Mouse (Mus musculus) hindbrain, postnatal 0 days (tissue): ENCODE results near the gene Nmur1. TPM values are rescaled to one million over a fixed set of nuclear protein-coding genes. Genes with fewer than 3 reads are reported as not detected.
"Not testable (repeated sequence)": the region's sequence is repeated elsewhere in the genome, so short reads cannot be mapped to it uniquely, and the experiment has no call there.

Source experiments
- ATAC-seq: fragments of 200-750 bp; cut with Nextera tagmentation; 2 replicates; pipeline ENCODE4 v1.8.0; 2017; ENCODE audit warnings: mild to moderate bottlenecking, moderate TSS enrichment, moderate library complexity
- DNase-seq: peaks from one replicate; pipeline ENCODE4 v3.0.0-alpha.2; 2015; ENCODE audit warnings: low spot score
- H3K27ac ChIP-seq: fragments of 300-500 bp; sonication (generic); 2 replicates; pipeline ENCODE4 v1.5.1; 2014; ENCODE audit warnings: mild to moderate bottlenecking
- H3K27me3 ChIP-seq: fragments of 300-500 bp; sonication (generic); 2 replicates; pipeline ENCODE4 v1.6.1; 2014; ENCODE audit warnings: low read length, mixed read lengths; ENCODE audit not compliant: insufficient read depth
- H3K36me3 ChIP-seq: fragments of 300-500 bp; sonication (generic); 2 replicates; pipeline ENCODE4 v1.6.1; 2014; ENCODE audit warnings: low read length, mixed read lengths; ENCODE audit not compliant: insufficient read depth
- H3K4me1 ChIP-seq: fragments of 300-500 bp; sonication (generic); 2 replicates; pipeline ENCODE4 v1.6.1; 2014; ENCODE audit warnings: antibody characterized with exemption, low read length, mixed read lengths; ENCODE audit not compliant: insufficient read depth
- H3K4me2 ChIP-seq: fragments of 300-500 bp; sonication (generic); 2 replicates; pipeline ENCODE4 v1.6.1; 2014; ENCODE audit warnings: low read depth, mild to moderate bottlenecking, low read length, moderate library complexity, mixed read lengths
- H3K4me3 ChIP-seq: fragments of 300-500 bp; sonication (generic); 2 replicates; pipeline ENCODE4 v1.5.1; 2014; ENCODE audit warnings: low read length
- H3K9ac ChIP-seq: fragments of 300-500 bp; sonication (generic); replicated peaks from 2 replicates; pipeline ENCODE4 v1.6.1; 2014; ENCODE audit warnings: mild to moderate bottlenecking, low read length, moderate library complexity, mixed read lengths
- H3K9me3 ChIP-seq: fragments of 300-500 bp; sonication (generic); 2 replicates; pipeline ENCODE4 v1.6.1; 2016; ENCODE audit warnings: low read length, mixed read lengths
- CTCF ChIP-seq: IDR thresholded peaks from 2 replicates; pipeline ENCODE4 v1.5.1; 2016; ENCODE audit warnings: antibody characterized with exemption, control low read depth, low read depth
- WGBS: fragments of 180-500 bp; shearing (Covaris S2); extraction: QIAGEN DNeasy Blood & Tissue Kit; methylation state at CpG from one replicate; pipeline ENCODE4 v1.1.7; 2014; 5-methylcytosine and 5-hydroxymethylcytosine counted together
- microRNA-seq, 2 experiments: library from miRNA; unstranded; fragments of <30 nt; microRNA quantifications; one replicate each; pipeline ENCODE4; 2016
- polyA plus RNA-seq: library from polyadenylated mRNA; unstranded; fragments of >200 nt; fragmentation: Nextera tagmentation; extraction: Ambion mirVana; gene quantifications from 2 replicates; pipeline ENCODE4 v1.2.1, GENCODE M21; 2015
- total RNA-seq: library from RNA; depleted of rRNA; stranded (reverse); fragments of >200 nt; gene quantifications from 2 replicates; pipeline ENCODE4 v1.2.3, GENCODE M21; 2014; rRNA removed

Gene Nmur1
- total and polyA plus RNA-seq, 2 experiments from 2014 or later = 0.16 to 0.24 TPM

DNA sequence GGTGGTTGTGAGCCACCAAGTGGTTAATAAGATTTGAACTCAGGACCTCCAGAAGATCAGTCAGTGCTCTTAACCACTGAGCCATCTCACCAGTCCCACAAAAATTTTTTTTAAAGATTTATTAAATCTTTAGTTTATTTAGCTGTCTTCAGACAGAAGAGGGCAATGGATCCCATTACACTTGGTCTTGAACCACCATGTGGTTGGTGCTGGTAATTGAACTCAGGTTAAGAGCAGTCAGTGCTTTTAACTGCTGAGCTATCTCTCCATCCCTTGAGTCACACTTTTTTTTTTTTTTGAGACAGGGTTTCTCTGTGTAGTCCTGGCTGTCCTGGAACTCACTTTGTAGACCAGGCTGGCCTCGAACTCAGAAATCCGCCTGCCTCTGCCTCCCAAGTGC, 84.9 kb downstream of the Nmur1 start:
- WGBS = 86% methylated on average over 2 of the region's 2 CpGs
- H3K4me3 ChIP-seq, ATAC-seq, H3K9me3 ChIP-seq, H3K27ac ChIP-seq, H3K4me2 ChIP-seq, DNase-seq, H3K9ac ChIP-seq, H3K27me3 ChIP-seq, H3K4me1 ChIP-seq, H3K36me3 ChIP-seq: not testable (repeated sequence)
- TF ChIP-seq CTCF = 0 out of 2 replicates have a peak, but pooled peaks have one; percentile 8

DNA sequence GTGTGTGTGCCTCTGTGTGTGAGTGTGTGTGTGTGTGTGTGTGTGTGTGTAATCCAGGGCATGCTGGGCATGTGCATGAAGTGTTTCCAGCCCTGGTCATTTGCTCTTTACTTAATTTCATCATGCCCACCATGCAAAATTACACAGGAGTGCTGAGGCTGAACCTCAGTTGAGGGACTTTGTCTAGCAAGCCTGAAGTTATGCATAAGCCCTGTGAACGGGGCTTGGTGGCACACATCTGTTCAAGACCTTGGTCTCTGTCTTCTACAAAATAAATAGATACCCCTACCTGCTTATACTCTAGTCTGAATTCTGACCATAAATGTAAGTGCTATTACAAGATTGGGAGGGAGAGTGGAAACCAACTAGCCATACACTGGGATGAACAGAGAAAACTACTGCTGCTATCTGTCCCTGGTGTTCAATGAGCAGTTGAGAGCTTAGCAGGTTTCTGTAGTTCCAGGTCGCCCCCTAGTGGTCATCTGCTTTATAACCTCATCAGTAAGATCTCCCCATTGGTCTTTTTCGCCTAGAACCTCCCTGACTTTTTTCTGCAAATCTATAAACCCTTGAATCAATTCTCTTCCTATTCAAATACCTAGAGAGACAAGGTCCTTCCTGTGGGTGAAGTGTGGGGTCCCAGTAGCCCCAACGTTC, 86.7 kb downstream of the Nmur1 start:
- H3K4me2 ChIP-seq = no peak overlapping the region
- TF ChIP-seq CTCF = peak; percentile 93
- ATAC-seq (peak; percentile 71), DNase-seq (peak; percentile 92)
- no peaks in the 10 kb centered on the region for H3K27me3 ChIP-seq
- H3K4me3 ChIP-seq = no peak overlapping the region
- no peak overlapping the region for H3K27ac ChIP-seq
- H3K9ac ChIP-seq = no peak overlapping the region
- no peaks in the 10 kb centered on the region for H3K36me3 ChIP-seq
- H3K9me3 ChIP-seq = no peaks in the 10 kb centered on the region
- 23% methylated on average over 4 of the region's 4 CpGs for WGBS
- H3K4me1 ChIP-seq = no peaks in the 10 kb centered on the region

DNA sequence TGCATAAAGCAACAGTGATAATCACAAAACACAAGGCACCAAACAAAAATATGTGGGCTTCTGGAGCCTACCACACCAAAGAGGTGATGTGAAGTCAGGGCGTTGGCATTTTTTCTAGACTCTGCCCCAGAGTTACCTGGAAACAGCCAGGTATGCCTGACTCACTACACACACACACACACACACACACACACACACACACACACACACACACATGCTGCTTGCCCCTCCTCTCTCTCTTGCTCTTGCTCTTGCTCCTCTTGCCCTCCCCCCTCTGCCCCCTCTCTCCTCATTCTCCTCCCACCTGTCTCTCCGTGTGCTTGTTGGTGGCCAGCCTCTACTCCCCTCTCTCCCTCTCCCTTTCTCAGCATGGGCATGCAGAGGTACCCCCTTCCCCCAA, 89.7 kb downstream of the Nmur1 start:
- no peak overlapping the region for H3K27ac ChIP-seq
- no peaks in the 10 kb centered on the region for H3K9me3 ChIP-seq
- no peak overlapping the region for H3K4me2 ChIP-seq
- no peak overlapping the region for H3K4me3 ChIP-seq
- no peak for ATAC-seq
- no peak for TF ChIP-seq CTCF
- WGBS = 39% methylated on average over 2 of the region's 2 CpGs
- no peak for DNase-seq
- H3K36me3 ChIP-seq = no peaks in the 10 kb centered on the region
- H3K4me1 ChIP-seq = no peaks in the 10 kb centered on the region
- no peaks in the 10 kb centered on the region for H3K27me3 ChIP-seq
- no peak overlapping the region for H3K9ac ChIP-seq

Small RNA genes lying within 50 kb of the gene (microRNA-seq; reads per million reads assigned to microRNA genes)
- gene mmu-mir-3535 = 11.5 to 15.0 reads per million in 2 experiments

Other genes with a start within 250 kb of the Nmur1 start
- gene B3gnt7, start 123.4 kb downstream of the Nmur1 start, total RNA-seq = 12.6 and 14.1 TPM in 2 replicates
- gene B3gnt7, start 123.4 kb downstream of the Nmur1 start, polyA plus RNA-seq = 8.7 and 9.2 TPM in 2 replicates
- 15.1 and 17.2 TPM in 2 replicates for gene Ncl, start 66.8 kb downstream of the Nmur1 start, total RNA-seq
- gene Ncl, start 66.8 kb downstream of the Nmur1 start, polyA plus RNA-seq = 203 and 213 TPM in 2 replicates
- not detected in 2 replicates for gene Tex44, start 101 bp upstream of the Nmur1 start, total RNA-seq
- not detected in 2 replicates for gene Tex44, start 101 bp upstream of the Nmur1 start, polyA plus RNA-seq
- 619 and 723 TPM in 2 replicates for gene Ptma, start 100.5 kb upstream of the Nmur1 start, total RNA-seq
- gene Ptma, start 100.5 kb upstream of the Nmur1 start, polyA plus RNA-seq = 1,399 and 1,474 TPM in 2 replicates
- 36.6 and 39.1 TPM in 2 replicates for gene Pde6d, start 156.4 kb upstream of the Nmur1 start, total RNA-seq
- 112 and 121 TPM in 2 replicates for gene Pde6d, start 156.4 kb upstream of the Nmur1 start, polyA plus RNA-seq
- gene Cops7b, start 156.7 kb upstream of the Nmur1 start, total RNA-seq = 33.6 and 47.0 TPM in 2 replicates
- gene Cops7b, start 156.7 kb upstream of the Nmur1 start, polyA plus RNA-seq = 44.7 and 48.3 TPM in 2 replicates
- gene Nppc, start 244.3 kb upstream of the Nmur1 start, total RNA-seq = 13.5 and 14.6 TPM in 2 replicates
- 22.7 and 27.7 TPM in 2 replicates for gene Nppc, start 244.3 kb upstream of the Nmur1 start, polyA plus RNA-seq